Mouse (Mus musculus) gastrocnemius, adult 8-10 months (tissue): ENCODE data around the gene Mettl22. TPM values are rescaled to one million over a fixed set of nuclear protein-coding genes. Genes with fewer than 3 reads are reported as not detected.

ENCODE experiments used
- total RNA-seq, 4 experiments: library from RNA; stranded (reverse); gene quantifications; 2 replicates each; pipeline ENCODE4 v1.2.4; 2022

Gene Mettl22
- total RNA-seq, 4 experiments from 2014 or later = 76.5 to 91.7 (median 85.3) TPM

Other genes with a start within 250 kb of the Mettl22 start
- gene Tmem114, start 45.7 kb upstream of the Mettl22 start, total RNA-seq = not detected
- gene Abat, start 42.6 kb downstream of the Mettl22 start, total RNA-seq = 1 to 10 TPM in 3 of 4 experiments, under 1 TPM in 1; 0.94 to 1.8 (median 1.5) TPM
- gene Pmm2, start 166.9 kb downstream of the Mettl22 start, total RNA-seq = 10 to 100 TPM; 13.1 to 21.2 (median 16.5) TPM
- 10 to 100 TPM; 13.1 to 15.3 (median 14.2) TPM for gene Tmem186, start 166.9 kb downstream of the Mettl22 start, total RNA-seq
- gene Carhsp1, start 201.4 kb downstream of the Mettl22 start, total RNA-seq = 1 to 10 TPM; 3.9 to 5.7 (median 5.3) TPM
- gene Gm5767, start 210.0 kb downstream of the Mettl22 start, total RNA-seq = not detected